Mouse (Mus musculus) erythroblast, embryonic 14.5 days (primary cell): ENCODE measurements around the gene Fscn3.

Source experiments
- GATA1 ChIP-seq: IDR thresholded peaks from 2 replicates; pipeline ENCODE4 v1.6.1; 2012; ENCODE audit warnings: low read length, inconsistent platforms, mixed read lengths
- TAL1 ChIP-seq: IDR thresholded peaks from 3 replicates; pipeline ENCODE4 v1.6.1; 2012; ENCODE audit warnings: low read length, inconsistent platforms, mixed read lengths

- TF ChIP-seq TAL1, result no peak
- TF ChIP-seq GATA1, result no peak
These were observed 47.2 kb downstream of the Fscn3 start, which contains the start of gene Snd1 for GRCm38 (mm10) chr6:28474839-28475238.
